Mouse (Mus musculus) ES-E14 (cell line): Measurements from ENCODE around the gene Ugt2a3. TPM values are rescaled to one million over a fixed set of nuclear protein-coding genes. Genes with fewer than 3 reads are reported as not detected.
"Not testable (repeated sequence)": the region's sequence is repeated elsewhere in the genome, so short reads cannot be mapped to it uniquely, and the experiment has no call there.

Source experiments
- DNase-seq: peaks from one replicate; pipeline ENCODE4 v3.0.0-alpha.2; 2013; ENCODE audit warnings: low read depth, low spot score
- H3K27ac ChIP-seq: 2 replicates; pipeline ENCODE4 v1.5.1; 2012; ENCODE audit warnings: low read depth, mild to moderate bottlenecking, low read length, moderate library complexity, mixed read lengths; ENCODE audit not compliant: poor library complexity, insufficient read depth, severe bottlenecking
- H3K36me3 ChIP-seq: 2 replicates; pipeline ENCODE4 v1.6.1; 2012; ENCODE audit warnings: mild to moderate bottlenecking, low read length, moderate library complexity, mixed read lengths; ENCODE audit not compliant: control insufficient read depth, poor library complexity, insufficient read depth, severe bottlenecking
- H3K4me1 ChIP-seq, 2 experiments: fragments of 150-350 bp in 1 of 2; sonication (generic) in 1 of 2; 2 replicates each; pipeline ENCODE4 v1.6.1; 2012; ENCODE audit warnings: low read length in 2 of 2, mild to moderate bottlenecking in 1 of 2, mixed read lengths in 1 of 2; ENCODE audit not compliant: control insufficient read depth in 2 of 2, insufficient read depth in 2 of 2, poor library complexity in 1 of 2
- H3K4me3 ChIP-seq, 2 experiments: fragments of 150-350 bp in 1 of 2; sonication (generic) in 1 of 2; 2 replicates each; pipeline ENCODE4 v1.5.1; 2012; ENCODE audit warnings: low read length in 2 of 2, low read depth in 1 of 2, mild to moderate bottlenecking in 1 of 2, mixed read lengths in 1 of 2; ENCODE audit not compliant: insufficient read depth in 1 of 2, poor library complexity in 1 of 2, severe bottlenecking in 1 of 2
- H3K9ac ChIP-seq: 2 replicates; pipeline ENCODE4 v1.6.1; 2012; ENCODE audit warnings: low read depth, mild to moderate bottlenecking, low read length, mixed read lengths; ENCODE audit not compliant: poor library complexity, insufficient read depth, severe bottlenecking
- H3K9me3 ChIP-seq: fragments of 150-350 bp; sonication (generic); 2 replicates; pipeline ENCODE4 v1.6.1; 2012; ENCODE audit warnings: low read depth, mild to moderate bottlenecking, low read length; ENCODE audit not compliant: control insufficient read depth, insufficient read depth
- CHD2 ChIP-seq: IDR thresholded peaks from 2 replicates; pipeline ENCODE4 v1.6.1; 2014; ENCODE audit warnings: mild to moderate bottlenecking, low read depth, low read length, inconsistent platforms
- HCFC1 ChIP-seq: IDR thresholded peaks from 2 replicates; pipeline ENCODE4 v1.6.1; 2012; ENCODE audit warnings: low read length, inconsistent platforms, borderline replicate concordance; ENCODE audit not compliant: insufficient read depth
- MAFK ChIP-seq: IDR thresholded peaks from 2 replicates; pipeline ENCODE4 v1.6.1; 2014; ENCODE audit warnings: mild to moderate bottlenecking, low read depth, low read length, inconsistent platforms; ENCODE audit not compliant: insufficient read depth
- ZC3H11A ChIP-seq: IDR thresholded peaks from 2 replicates; pipeline ENCODE4 v1.6.1; 2012; ENCODE audit warnings: low read depth, mild to moderate bottlenecking, inconsistent platforms, low read length, borderline replicate concordance
- ZNF384 ChIP-seq: IDR thresholded peaks from 2 replicates; pipeline ENCODE4 v1.6.1; 2012; ENCODE audit warnings: low read depth, low read length, inconsistent platforms
- in situ Hi-C, 2 experiments: fragments of 600-800 bp; cut with MboI; formaldehyde crosslinking; loops; one replicate each; pipeline ENCODE4 v1.15.1; 2025; ENCODE audit warnings: low sequenced_read_pairs in 2 of 2, inconsistent platforms in 1 of 2; ENCODE audit not compliant: unreplicated experiment in 2 of 2
- total RNA-seq: library from RNA; depleted of rRNA; stranded (reverse); fragments of 300-350 nt; gene quantifications from 2 replicates; pipeline ENCODE4 v1.2.3, GENCODE M21; 2012

Ugt2a3 gene
- total RNA-seq, 1 experiment, result not detected

- TF ChIP-seq HCFC1, result no peak
- no peak for TF ChIP-seq CHD2
- no peak for TF ChIP-seq ZC3H11A
- no peak for TF ChIP-seq ZNF384
- TF ChIP-seq MAFK, result no peak
- in situ Hi-C loops, result no loop called here
- Histone ChIP-seq H3K27ac (no peak overlapping the region), H3K4me3 (no peak overlapping the region), H3K9me3 (no peaks in the 10 kb centered on the region), H3K36me3 (no peaks in the 10 kb centered on the region), H3K4me1 (no peaks in the 10 kb centered on the region), H3K9ac (no peak overlapping the region)
- peak; percentile 21 for DNase-seq
These were observed 13.4 kb upstream of the Ugt2a3 start for GRCm38 (mm10) chr5:87350350-87350749.

GRCm38 (mm10) chr5:87349150-87349549 lies 12.2 kb upstream of the Ugt2a3 start:
- in situ Hi-C loops, DNase-seq, H3K9ac ChIP-seq, H3K4me3 ChIP-seq, H3K4me1 ChIP-seq, H3K36me3 ChIP-seq, H3K9me3 ChIP-seq, H3K27ac ChIP-seq: not testable (repeated sequence)

- H3K36me3 ChIP-seq, DNase-seq, H3K9ac ChIP-seq, H3K9me3 ChIP-seq, H3K4me3 ChIP-seq, H3K4me1 ChIP-seq, H3K27ac ChIP-seq, in situ Hi-C loops: not testable (repeated sequence)
These were observed 10.6 kb upstream of the Ugt2a3 start for GRCm38 (mm10) chr5:87347479-87348078.

GRCm38 (mm10) chr5:87340461-87340860 lies 3.5 kb upstream of the Ugt2a3 start:
- Histone ChIP-seq H3K36me3 (no peaks in the 10 kb centered on the region), H3K27ac (no peak overlapping the region), H3K4me1 (no peaks in the 10 kb centered on the region), H3K9ac (no peak overlapping the region), H3K4me3 (no peak overlapping the region), H3K9me3 (no peaks in the 10 kb centered on the region)
- DNase-seq, result no peak
- no peak for TF ChIP-seq ZNF384
- no peak for TF ChIP-seq CHD2
- no peak for TF ChIP-seq HCFC1
- no peak for TF ChIP-seq MAFK
- TF ChIP-seq ZC3H11A, result no peak
- in situ Hi-C loops, result no loop called here

- Histone ChIP-seq H3K9me3 (no peaks in the 10 kb centered on the region), H3K4me3 (no peak overlapping the region), H3K4me1 (no peaks in the 10 kb centered on the region), H3K9ac (no peak overlapping the region), H3K27ac (no peak overlapping the region), H3K36me3 (no peaks in the 10 kb centered on the region)
- in situ Hi-C loops, result no loop called here
- TF ChIP-seq CHD2 (no peak), ZC3H11A (no peak), HCFC1 (no peak), ZNF384 (no peak), MAFK (no peak)
- DNase-seq, result no peak
These were observed 1.8 kb downstream of the Ugt2a3 start for GRCm38 (mm10) chr5:87335199-87335598.
